Mouse (Mus musculus) macrophage (primary cell): ENCODE data around the gene Stbd1. TPM values are rescaled to one million over a fixed set of nuclear protein-coding genes. Genes with fewer than 3 reads are reported as not detected.

Experiments used
- H3K27ac ChIP-seq: fragments of 350-480 bp; formaldehyde crosslinking; 2 replicates; pipeline ENCODE4 v1.9.0; 2021
- H3K36me3 ChIP-seq: fragments of 350-480 bp; formaldehyde crosslinking; 2 replicates; pipeline ENCODE4 v1.9.0; 2021; ENCODE audit errors: inconsistent target
- H3K4me3 ChIP-seq: fragments of 350-480 bp; formaldehyde crosslinking; 2 replicates; pipeline ENCODE4 v1.9.0; 2021; ENCODE audit errors: inconsistent target
- H3K79me2 ChIP-seq: fragments of 350-480 bp; formaldehyde crosslinking; 2 replicates; pipeline ENCODE4 v1.9.0; 2021; ENCODE audit errors: inconsistent target
- WGBS: methylation state at CpG from one replicate; pipeline ENCODE4 v1.1.7; 2026; ENCODE audit warnings: inconsistent platforms; ENCODE audit not compliant: missing documents; 5-methylcytosine and 5-hydroxymethylcytosine counted together
- polyA plus RNA-seq: library from polyadenylated mRNA; stranded (reverse); fragments of 250-400 nt; gene quantifications from 3 replicates; pipeline ENCODE4 v1.2.4, GENCODE M21; 2018; ENCODE audit warnings: inconsistent platforms

Gene Stbd1
- polyA plus RNA-seq, 1 experiment from 2014 or later: 0.46 TPM

GRCm38 (mm10) chr5:92604452-92605247 is 1.8 kb downstream of the Stbd1 start:
- 87% methylated on average over 10 of the region's 10 CpGs for WGBS
- no peaks in the 10 kb centered on the region for H3K36me3 ChIP-seq
- H3K4me3 ChIP-seq: no peak overlapping the region
- no peaks in the 10 kb centered on the region for H3K79me2 ChIP-seq
- H3K27ac ChIP-seq: no peak overlapping the region

- no peak overlapping the region for H3K4me3 ChIP-seq
- H3K27ac ChIP-seq: no peak overlapping the region
- no peaks in the 10 kb centered on the region for H3K36me3 ChIP-seq
- no peaks in the 10 kb centered on the region for H3K79me2 ChIP-seq
- 95% methylated on average over 5 of the region's 5 CpGs for WGBS
Observed at GRCm38 (mm10) chr5:92607492-92608229, 4.8 kb downstream of the Stbd1 start.

GRCm38 (mm10) chr5:92612756-92613155 is 9.9 kb downstream of the Stbd1 start:
- 93% methylated on average over 4 of the region's 4 CpGs for WGBS
- Histone ChIP-seq H3K4me3 (no peak overlapping the region), H3K79me2 (no peaks in the 10 kb centered on the region), H3K36me3 (no peaks in the 10 kb centered on the region), H3K27ac (no peak overlapping the region)

- Histone ChIP-seq H3K27ac (no peak overlapping the region), H3K4me3 (no peak overlapping the region), H3K79me2 (no peaks in the 10 kb centered on the region), H3K36me3 (no peaks in the 10 kb centered on the region)
- WGBS: 97% methylated on average over 5 of the region's 5 CpGs
Observed at GRCm38 (mm10) chr5:92621883-92622282, 19.0 kb downstream of the Stbd1 start.

- no peak overlapping the region for H3K4me3 ChIP-seq
- 61% methylated on average over 5 of the region's 7 CpGs for WGBS
- no peaks in the 10 kb centered on the region for H3K36me3 ChIP-seq
- H3K27ac ChIP-seq: no peak overlapping the region
- H3K79me2 ChIP-seq: no peaks in the 10 kb centered on the region
Observed at GRCm38 (mm10) chr5:92627896-92628295, 25.1 kb downstream of the Stbd1 start.

- H3K4me3 ChIP-seq: no peak overlapping the region
- no peaks in the 10 kb centered on the region for H3K79me2 ChIP-seq
- no peak overlapping the region for H3K27ac ChIP-seq
- no peaks in the 10 kb centered on the region for H3K36me3 ChIP-seq
- WGBS: 87% methylated on average over 4 of the region's 4 CpGs
Observed at GRCm38 (mm10) chr5:92633526-92633925, 30.7 kb downstream of the Stbd1 start.

GRCm38 (mm10) chr5:92634916-92635315 is 32.1 kb downstream of the Stbd1 start:
- H3K4me3 ChIP-seq: no peak overlapping the region
- no peaks in the 10 kb centered on the region for H3K79me2 ChIP-seq
- WGBS: 88% methylated on average over 3 of the region's 3 CpGs
- H3K36me3 ChIP-seq: no peaks in the 10 kb centered on the region
- no peak overlapping the region for H3K27ac ChIP-seq

- 98% methylated on average over 5 of the region's 5 CpGs for WGBS
- Histone ChIP-seq H3K79me2 (no peaks in the 10 kb centered on the region), H3K27ac (no peak overlapping the region), H3K36me3 (no peaks in the 10 kb centered on the region), H3K4me3 (no peak overlapping the region)
Observed at GRCm38 (mm10) chr5:92635891-92636290, 33.0 kb downstream of the Stbd1 start.

- Histone ChIP-seq H3K79me2 (no peaks in the 10 kb centered on the region), H3K36me3 (no peaks in the 10 kb centered on the region)
- WGBS: 96% methylated on average over 3 of the region's 3 CpGs
Observed at GRCm38 (mm10) chr5:92640861-92641260, 38.0 kb downstream of the Stbd1 start.

More at GRCm38 (mm10) chr5:92640861-92641260, 38.0 kb downstream of the Stbd1 start:
- Histone ChIP-seq H3K27ac (no peak overlapping the region), H3K4me3 (no peak overlapping the region)

Other genes starting within 250 kb of the Stbd1 start
- gene Nup54, start 167.8 kb upstream of the Stbd1 start, polyA plus RNA-seq: 13.2 to 22.7 TPM (median 15.8 TPM) in 3 replicates
- gene Scarb2, start 96.2 kb upstream of the Stbd1 start, polyA plus RNA-seq: 93.3 to 161 TPM (median 147 TPM) in 3 replicates
- not detected in 3 replicates for gene Fam47e, start 48.0 kb upstream of the Stbd1 start, polyA plus RNA-seq
- not detected in 3 replicates for gene Ccdc158, start 72.2 kb downstream of the Stbd1 start, polyA plus RNA-seq
- gene Shroom3, start 80.4 kb downstream of the Stbd1 start, polyA plus RNA-seq: not detected in 3 replicates